Mouse (Mus musculus): ENCODE results near the gene Lamp1. TPM values are rescaled to one million over a fixed set of nuclear protein-coding genes. Genes with fewer than 3 reads are reported as not detected.

The Lamp1 gene
- polyA plus RNA-seq, 1 experiment = 411 TPM

- under 1% methylated on average over 49 of the region's 49 CpGs for WGBS
- no peak for DNase-seq (ENCODE audit: low read depth, low spot score)
Observed at GRCm38 (mm10) chr8:13159377-13159881, 468 bp downstream of the Lamp1 start.

- DNase-seq (ENCODE audit: low read depth, low spot score) = no peak
- WGBS = 66% methylated on average over 3 of the region's 3 CpGs
Observed at GRCm38 (mm10) chr8:13160691-13161090, 1.7 kb downstream of the Lamp1 start.

- WGBS = 49% methylated on average over 6 of the region's 6 CpGs
- DNase-seq (ENCODE audit: low read depth, low spot score) = no peak
Observed at GRCm38 (mm10) chr8:13162098-13162497, 3.1 kb downstream of the Lamp1 start.

- DNase-seq (ENCODE audit: low read depth, low spot score) = no peak
- WGBS = 29% methylated on average over 1 of the region's 1 CpGs
Observed at GRCm38 (mm10) chr8:13163563-13163962, 4.6 kb downstream of the Lamp1 start.

- 63% methylated on average over 5 of the region's 5 CpGs for WGBS
- DNase-seq (ENCODE audit: low read depth, low spot score) = no peak
Observed at GRCm38 (mm10) chr8:13164361-13164760, 5.4 kb downstream of the Lamp1 start.

GRCm38 (mm10) chr8:13170510-13170909 lies 11.5 kb downstream of the Lamp1 start:
- no peak for DNase-seq (ENCODE audit: low read depth, low spot score)
- 33% methylated on average over 1 of the region's 1 CpGs for WGBS

GRCm38 (mm10) chr8:13174305-13174704 lies 15.3 kb downstream of the Lamp1 start:
- DNase-seq (ENCODE audit: low read depth, low spot score) = no peak
- 73% methylated on average over 4 of the region's 4 CpGs for WGBS

- WGBS = 79% methylated on average over 4 of the region's 4 CpGs
- DNase-seq (ENCODE audit: low read depth, low spot score) = no peak
Observed at GRCm38 (mm10) chr8:13174811-13175210, 15.8 kb downstream of the Lamp1 start.

GRCm38 (mm10) chr8:13175650-13176049 lies 16.7 kb downstream of the Lamp1 start:
- DNase-seq (ENCODE audit: low read depth, low spot score) = no peak

GRCm38 (mm10) chr8:13177173-13177852 lies 18.4 kb downstream of the Lamp1 start:
- DNase-seq (ENCODE audit: low read depth, low spot score) = no peak
- WGBS = 77% methylated on average over 7 of the region's 7 CpGs

More at GRCm38 (mm10) chr8:13175650-13176049, 16.7 kb downstream of the Lamp1 start:
- WGBS = 91% methylated on average over 1 of the region's 1 CpGs

- no peak for DNase-seq (ENCODE audit: low read depth, low spot score)
- WGBS = 85% methylated on average over 5 of the region's 5 CpGs
Observed at GRCm38 (mm10) chr8:13178137-13178536, 19.2 kb downstream of the Lamp1 start.

GRCm38 (mm10) chr8:13179482-13179881 lies 20.5 kb downstream of the Lamp1 start:
- DNase-seq (ENCODE audit: low read depth, low spot score) = no peak
- 77% methylated on average over 6 of the region's 6 CpGs for WGBS

GRCm38 (mm10) chr8:13179948-13180347 lies 21.0 kb downstream of the Lamp1 start:
- 83% methylated on average over 7 of the region's 7 CpGs for WGBS
- no peak for DNase-seq (ENCODE audit: low read depth, low spot score)

GRCm38 (mm10) chr8:13180408-13180807 lies 21.4 kb downstream of the Lamp1 start:
- DNase-seq (ENCODE audit: low read depth, low spot score) = no peak
- 69% methylated on average over 9 of the region's 9 CpGs for WGBS

GRCm38 (mm10) chr8:13180911-13181690 lies 22.1 kb downstream of the Lamp1 start:
- DNase-seq (ENCODE audit: low read depth, low spot score) = no peak
- WGBS = 74% methylated on average over 18 of the region's 18 CpGs

- 64% methylated on average over 2 of the region's 2 CpGs for WGBS
- no peak for DNase-seq (ENCODE audit: low read depth, low spot score)
Observed at GRCm38 (mm10) chr8:13181691-13181976, 22.7 kb downstream of the Lamp1 start.

- WGBS = 76% methylated on average over 8 of the region's 8 CpGs
- DNase-seq (ENCODE audit: low read depth, low spot score) = no peak
Observed at GRCm38 (mm10) chr8:13186819-13187218, 27.9 kb downstream of the Lamp1 start.

- no peak for DNase-seq (ENCODE audit: low read depth, low spot score)
- whole genome bisulfite sequencing = 80% methylated on average over 9 of the region's 9 CpGs
Observed at GRCm38 (mm10) chr8:13187229-13187628, 28.3 kb downstream of the Lamp1 start.

- DNase-seq (ENCODE audit: low read depth, low spot score) = no peak
- WGBS = 69% methylated on average over 7 of the region's 7 CpGs
Observed at GRCm38 (mm10) chr8:13187638-13188037, 28.7 kb downstream of the Lamp1 start.

GRCm38 (mm10) chr8:13188052-13188555 lies 29.1 kb downstream of the Lamp1 start:
- no peak for DNase-seq (ENCODE audit: low read depth, low spot score)
- WGBS = 88% methylated on average over 13 of the region's 13 CpGs

GRCm38 (mm10) chr8:13188857-13189256 lies 29.9 kb downstream of the Lamp1 start:
- 77% methylated on average over 1 of the region's 1 CpGs for WGBS
- no peak for DNase-seq (ENCODE audit: low read depth, low spot score)
